Mouse (Mus musculus): ENCODE data around the gene Dhx8.

Gene Dhx8

DNA sequence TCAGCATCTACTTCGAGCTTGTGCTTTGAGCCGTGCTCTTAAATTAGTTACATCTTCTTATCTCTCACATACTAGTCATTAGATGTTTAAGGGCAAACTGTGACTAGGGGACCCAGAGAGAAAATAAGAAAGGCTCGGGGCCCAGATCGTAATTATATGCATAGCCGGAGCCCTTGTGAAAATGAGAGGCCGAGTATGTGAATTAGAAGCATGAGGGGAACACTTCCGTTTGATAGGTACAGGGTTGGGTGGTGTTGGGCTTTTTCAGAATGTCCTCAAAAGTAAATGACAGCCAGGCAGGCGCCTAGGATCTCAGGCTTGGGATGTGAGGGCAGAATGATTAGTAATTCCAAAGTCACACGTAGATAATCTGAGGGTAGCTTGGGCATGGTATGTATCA is 877 bp downstream of the Dhx8 start:
- DNase-seq (ENCODE audit: low read depth in 1 of 2, low spot score in 2 of 2), result no peak

DNA sequence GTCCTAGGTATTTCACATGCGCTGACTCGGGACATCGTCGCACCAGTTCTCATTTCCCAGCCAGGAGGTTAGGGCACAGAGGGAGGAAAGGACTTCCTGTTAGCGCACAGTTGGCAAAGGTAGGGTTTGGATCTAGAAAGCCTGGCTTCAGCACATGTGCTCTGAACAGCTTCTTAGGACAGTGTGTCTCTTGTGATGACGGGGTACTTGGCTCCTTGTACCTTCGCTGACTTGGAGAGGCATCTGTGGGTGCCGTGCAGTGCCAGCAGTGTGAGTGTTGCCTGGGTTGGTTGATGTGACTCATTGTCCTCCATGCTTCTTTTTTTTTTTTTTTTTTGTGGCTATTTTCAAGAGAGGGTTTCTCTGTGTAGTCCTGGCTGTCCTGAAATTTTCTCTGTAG is 23.9 kb downstream of the Dhx8 start:
- DNase-seq (ENCODE audit: low read depth in 1 of 2, low spot score in 2 of 2), result no peak

DNA sequence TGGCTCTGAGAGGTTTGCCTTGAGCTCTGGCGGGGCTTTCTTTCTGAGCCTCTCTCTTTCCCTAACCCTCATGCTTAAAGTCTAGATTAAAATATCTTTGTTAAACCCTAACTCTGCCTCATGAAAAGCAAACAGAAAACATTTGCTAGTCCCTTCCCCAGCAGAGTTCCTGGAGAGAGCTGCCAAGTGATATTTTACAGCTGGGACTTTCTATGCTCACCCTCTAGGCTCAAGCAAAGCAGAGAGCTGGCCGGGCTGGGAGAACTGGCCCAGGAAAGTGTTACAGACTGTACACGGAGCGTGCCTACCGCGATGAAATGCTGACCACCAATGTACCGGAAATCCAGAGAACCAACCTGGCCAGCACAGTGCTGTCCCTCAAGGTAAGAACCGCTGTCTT is 24.6 kb downstream of the Dhx8 start:
- DNase-seq (ENCODE audit: low read depth in 1 of 2, low spot score in 2 of 2), result no peak

DNA sequence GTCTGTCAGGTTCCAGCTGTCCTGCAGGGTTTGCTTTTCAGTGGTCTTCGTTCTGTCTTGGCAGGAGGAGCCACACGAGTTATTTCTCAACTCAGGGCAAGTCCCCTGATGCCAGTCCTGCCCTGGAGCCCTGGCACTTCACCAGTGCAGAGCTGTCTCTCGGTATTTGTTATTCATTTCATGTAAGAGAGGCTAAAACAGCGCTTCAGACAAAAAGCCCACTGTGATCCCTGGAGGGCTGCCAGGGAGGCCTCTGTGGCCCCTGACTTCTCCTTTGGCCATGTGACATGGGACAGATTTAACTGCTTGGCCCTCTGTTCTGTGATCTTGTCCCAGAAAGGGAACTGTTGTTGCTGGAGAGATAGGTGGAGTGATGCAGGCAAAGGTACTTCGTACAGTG is 25.7 kb downstream of the Dhx8 start:
- no peak for DNase-seq (ENCODE audit: low read depth in 1 of 2, low spot score in 2 of 2)

DNA sequence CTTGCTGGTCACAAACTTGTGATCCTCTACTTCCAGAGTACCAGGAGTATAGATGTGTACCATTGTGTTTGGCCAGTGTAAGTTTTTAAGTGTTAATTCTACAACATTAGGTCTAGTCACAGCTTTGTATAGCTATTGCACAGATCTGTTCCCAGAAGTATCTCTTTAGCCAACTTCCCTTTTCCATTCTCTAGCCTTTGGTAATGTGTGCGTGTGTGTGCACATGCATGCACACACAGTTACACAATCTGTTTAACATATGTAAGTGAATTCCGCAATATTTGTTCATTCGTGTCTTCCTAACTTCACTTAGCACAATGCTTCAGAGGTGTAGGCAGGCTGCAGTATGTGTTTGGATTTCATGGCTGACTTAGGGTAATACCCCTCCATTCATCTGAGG is 26.8 kb downstream of the Dhx8 start:
- DNase-seq (ENCODE audit: low read depth in 1 of 2, low spot score in 2 of 2), result no peak

DNA sequence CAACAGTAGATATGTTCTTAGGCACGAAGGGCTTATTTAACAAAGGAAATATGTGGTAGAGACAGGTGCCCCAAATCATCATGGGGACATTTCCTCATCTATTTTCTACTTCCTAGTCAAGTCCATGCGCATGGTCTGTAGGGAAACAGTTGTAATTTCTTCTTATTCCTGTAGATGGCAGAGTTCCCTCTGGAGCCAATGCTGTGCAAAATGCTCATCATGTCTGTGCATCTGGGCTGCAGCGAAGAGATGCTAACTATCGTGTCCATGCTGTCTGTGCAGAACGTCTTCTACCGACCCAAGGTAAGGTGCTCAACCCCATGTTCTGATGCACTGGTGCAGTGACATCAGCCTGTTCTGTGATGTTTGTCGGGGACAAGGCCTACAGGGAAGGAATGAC is 31.0 kb downstream of the Dhx8 start:
- no peak for DNase-seq (ENCODE audit: low read depth in 1 of 2, low spot score in 2 of 2)

DNA sequence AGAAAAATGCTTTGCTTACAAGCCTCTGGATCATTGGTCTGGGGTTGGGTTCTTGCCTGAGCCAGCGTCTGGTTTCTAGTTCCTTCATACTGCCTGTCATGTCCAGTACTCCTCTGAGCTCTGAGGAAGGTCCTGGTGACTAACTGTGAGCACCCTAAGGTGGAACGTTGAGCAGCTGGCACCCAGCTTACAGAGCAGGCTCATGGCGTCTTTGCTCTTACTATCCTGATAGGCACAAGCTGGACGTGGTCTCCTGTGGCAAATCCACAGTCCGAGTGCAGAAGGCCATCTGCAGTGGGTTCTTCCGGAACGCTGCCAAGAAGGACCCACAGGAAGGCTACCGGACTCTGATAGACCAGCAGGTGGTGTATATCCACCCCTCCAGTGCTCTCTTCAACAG is 31.8 kb downstream of the Dhx8 start:
- no peak for DNase-seq (ENCODE audit: low read depth in 1 of 2, low spot score in 2 of 2)

DNA sequence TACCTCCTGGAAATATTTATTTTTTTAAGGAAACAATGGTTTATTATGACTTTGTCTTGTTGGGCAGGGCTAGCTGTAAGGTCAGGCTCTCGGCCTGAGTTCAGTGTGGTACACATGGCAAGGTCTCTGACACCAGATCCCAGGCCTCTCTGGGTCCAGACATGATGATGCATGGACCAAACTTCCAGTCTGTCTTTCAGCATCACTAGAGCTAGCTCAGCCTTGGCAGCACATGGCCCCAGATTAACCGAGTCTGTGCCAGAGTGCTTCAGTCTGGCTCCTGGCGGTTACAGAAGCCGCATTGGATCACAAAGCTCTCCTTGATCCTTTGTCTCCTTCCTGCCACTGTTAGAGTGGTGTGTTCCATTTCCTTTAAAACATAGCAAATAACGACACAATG is 34.6 kb downstream of the Dhx8 start:
- DNase-seq (ENCODE audit: low read depth in 1 of 2, low spot score in 2 of 2), result no peak

DNA sequence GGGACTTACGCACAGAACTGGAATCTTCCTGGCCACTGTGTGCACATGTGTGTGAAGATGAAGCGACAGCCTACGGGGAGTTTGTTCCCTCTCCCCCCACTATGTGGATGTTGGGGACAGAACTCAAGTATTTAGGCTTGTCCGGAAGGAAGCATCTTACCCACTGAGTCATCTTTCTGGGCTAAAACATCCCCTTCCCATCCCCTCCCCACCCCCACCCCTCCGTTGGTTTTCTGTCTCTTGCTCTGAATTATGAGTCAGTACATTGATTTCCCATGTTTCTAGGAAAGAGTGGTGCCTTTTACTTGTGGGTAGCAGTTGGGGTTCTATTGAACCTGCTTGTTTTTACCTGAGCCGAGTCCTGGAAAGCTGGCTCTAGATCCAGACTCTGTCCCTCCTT is 36.0 kb downstream of the Dhx8 start:
- DNase-seq (ENCODE audit: low read depth in 1 of 2, low spot score in 2 of 2), result no peak

DNA sequence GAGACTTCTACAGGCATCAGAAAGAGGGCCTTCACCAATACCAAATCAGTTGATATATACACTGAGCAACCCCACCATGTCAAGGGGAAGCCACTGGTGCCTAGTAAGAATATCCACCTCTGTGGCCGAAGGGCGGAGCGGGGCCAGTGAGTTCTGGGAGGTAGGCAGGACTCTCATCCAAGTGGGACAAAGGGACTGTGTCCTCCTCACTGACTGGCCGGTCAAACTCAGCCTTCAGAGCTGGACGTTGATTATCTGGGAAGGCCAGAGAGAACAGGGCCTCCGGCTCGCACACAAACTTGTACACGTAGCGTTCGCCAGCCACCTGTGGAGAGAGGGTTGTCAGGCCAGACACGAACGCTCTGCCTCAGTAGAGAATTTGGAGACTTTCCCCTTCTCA is 37.5 kb downstream of the Dhx8 start:
- DNase-seq (ENCODE audit: low read depth in 1 of 2, low spot score in 2 of 2), result no peak

DNA sequence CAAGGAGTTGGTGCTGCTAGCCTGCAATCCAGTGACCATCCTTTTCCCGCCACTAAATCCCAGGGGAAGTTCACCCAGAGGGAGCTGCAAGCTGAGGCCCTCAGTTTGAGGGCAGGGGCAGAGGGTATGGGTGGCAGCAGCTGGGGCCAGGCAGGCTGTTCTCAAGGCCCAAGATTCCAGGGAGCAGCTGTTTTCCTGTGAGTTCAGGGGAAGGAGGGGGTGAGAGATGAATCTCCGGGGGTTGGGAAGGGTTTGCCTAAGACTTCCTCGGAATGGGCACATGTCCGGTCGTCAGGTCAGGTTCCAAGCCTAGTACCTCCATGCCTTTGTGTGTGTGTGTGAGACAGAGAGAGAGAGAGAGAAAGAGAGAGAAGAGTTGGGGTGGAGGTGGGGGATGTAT is 39.3 kb downstream of the Dhx8 start:
- no peak for DNase-seq (ENCODE audit: low read depth in 1 of 2, low spot score in 2 of 2)

DNA sequence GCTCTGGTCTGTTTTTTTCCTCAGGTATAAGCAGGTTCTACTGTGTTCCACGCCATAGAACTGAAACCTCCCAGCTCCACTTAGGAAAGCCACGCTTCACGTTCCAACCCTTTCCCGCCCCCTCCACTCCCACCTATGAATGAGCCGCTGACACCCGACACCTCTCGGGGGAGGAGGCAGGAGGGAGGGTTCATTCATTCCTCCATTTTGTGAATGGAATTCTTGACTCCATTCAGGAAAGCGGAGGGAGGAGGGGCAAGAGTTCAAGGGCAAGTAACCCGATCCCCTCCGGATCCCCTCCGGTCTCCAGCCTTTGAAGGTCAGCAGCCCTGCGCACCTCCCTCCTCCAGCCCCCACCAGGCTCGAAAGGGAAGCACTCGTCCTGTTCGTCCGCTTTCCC is 39.7 kb downstream of the Dhx8 start:
- DNase-seq (ENCODE audit: low read depth in 1 of 2, low spot score in 2 of 2), result no peak

DNA sequence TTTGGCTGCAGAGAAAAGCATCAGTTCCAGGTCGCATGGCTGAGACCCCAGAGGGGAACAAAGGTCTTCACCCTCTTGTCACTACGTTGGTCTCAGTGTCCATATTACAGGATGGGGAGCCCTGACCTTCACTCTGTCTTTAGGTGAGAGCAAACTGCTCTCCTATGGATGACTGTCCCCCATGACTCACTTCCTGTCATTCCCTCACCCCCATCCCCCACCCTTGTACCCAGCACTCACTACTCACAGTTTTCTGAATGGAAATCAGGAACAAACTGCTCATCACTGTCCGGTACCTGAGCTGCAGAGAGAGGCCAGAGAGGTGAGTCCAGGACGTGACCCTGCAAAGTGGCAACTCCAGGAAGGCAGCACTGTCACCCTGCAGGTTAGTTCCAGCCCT is 44.1 kb downstream of the Dhx8 start:
- DNase-seq (ENCODE audit: low read depth in 1 of 2, low spot score in 2 of 2), result no peak

DNA sequence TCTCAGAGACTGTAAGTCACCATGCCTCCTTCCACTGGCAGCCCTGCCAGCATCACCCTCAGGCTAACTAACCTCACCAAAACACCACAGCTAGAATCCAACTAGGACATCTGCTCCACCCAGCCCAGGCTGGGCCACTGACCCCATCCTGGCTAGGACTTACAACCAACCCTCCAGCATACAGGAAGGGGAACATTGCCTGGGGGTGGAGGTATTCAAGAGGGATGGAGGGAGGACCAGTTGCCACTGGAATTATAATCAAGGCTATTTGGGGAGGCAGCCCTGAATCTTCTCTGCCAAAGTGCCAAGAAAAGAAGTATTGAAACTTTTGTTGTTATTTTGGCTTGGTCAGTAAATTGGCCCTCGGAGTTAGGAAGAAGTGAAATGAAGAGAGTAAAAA is 50.4 kb downstream of the Dhx8 start:
- DNase-seq (ENCODE audit: low read depth in 1 of 2, low spot score in 2 of 2), result no peak

DNA sequence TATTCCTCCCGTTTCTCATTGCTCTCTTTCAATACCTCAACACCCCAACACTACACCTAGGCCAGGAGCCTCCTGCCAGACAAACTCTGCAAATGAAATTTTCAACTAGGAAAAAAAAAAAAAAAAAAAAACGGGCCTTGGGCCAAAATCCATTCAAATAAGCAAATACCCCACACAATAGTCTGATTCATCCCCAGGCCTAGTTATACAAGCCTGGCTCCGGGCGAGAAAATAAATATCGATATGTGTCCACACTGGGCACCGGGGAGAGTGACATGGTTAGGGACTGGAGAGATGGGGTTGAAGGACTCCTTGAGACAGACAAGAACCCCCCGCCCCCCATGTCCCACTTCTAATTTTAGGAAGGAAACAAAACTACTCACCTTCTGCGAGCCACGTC is 50.9 kb downstream of the Dhx8 start:
- DNase-seq (ENCODE audit: low read depth in 1 of 2, low spot score in 2 of 2), result no peak

DNA sequence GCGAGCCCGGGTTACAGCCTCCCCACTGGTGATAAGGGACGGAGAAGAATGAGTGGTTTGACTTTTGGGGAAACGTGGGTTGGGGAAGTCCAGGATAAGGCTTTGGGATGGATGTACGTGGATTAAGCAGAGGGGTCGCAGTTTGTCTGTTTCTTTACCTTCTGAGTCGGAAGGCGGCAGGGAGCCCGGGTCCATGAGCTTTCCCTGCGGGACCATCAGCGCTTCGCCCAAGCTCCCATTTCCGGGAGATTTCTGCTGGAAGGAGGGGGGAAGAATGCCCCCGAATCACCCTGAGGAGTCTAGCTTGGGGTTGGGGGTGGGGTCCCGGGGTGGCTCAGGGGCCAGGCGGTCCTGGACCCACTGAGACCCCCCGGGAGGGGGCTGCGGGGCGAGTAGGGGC is 51.4 kb downstream of the Dhx8 start:
- DNase-seq (ENCODE audit: low read depth in 1 of 2, low spot score in 2 of 2), result no peak

DNA sequence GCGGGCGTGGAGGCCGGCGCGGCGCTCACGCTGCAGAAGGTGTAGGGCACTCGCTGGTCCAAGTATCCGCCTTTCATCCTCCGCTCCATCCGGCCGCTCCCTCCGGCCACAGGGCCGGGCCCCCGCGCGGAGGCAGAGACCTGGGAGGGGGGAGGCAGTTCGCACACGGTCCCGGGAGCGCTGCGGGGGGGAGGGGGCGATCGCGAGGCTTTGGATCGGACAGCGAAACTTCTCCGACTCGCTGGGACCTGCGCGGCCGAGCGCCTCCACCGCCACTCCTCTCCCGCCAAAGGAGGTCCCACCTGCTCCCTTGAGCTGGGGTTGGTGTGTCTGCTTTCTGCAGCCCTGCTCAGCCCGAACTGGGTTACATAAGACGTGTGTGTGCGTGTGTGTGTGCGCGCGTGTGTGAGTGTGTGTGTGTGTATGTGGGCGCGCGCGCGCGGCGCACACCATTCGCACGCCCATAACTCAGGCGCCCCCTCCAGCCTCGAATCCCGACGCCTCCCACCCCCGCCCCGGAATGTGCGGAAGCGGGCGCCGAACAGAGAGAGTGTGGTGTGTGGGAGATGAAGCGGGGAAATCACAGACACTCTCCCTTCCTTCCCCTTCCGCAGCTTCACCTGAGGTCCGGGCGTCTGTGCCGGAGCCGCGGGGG is 51.9 kb downstream of the Dhx8 start:
- DNase-seq (ENCODE audit: low read depth in 1 of 2, low spot score in 2 of 2), result no peak

DNA sequence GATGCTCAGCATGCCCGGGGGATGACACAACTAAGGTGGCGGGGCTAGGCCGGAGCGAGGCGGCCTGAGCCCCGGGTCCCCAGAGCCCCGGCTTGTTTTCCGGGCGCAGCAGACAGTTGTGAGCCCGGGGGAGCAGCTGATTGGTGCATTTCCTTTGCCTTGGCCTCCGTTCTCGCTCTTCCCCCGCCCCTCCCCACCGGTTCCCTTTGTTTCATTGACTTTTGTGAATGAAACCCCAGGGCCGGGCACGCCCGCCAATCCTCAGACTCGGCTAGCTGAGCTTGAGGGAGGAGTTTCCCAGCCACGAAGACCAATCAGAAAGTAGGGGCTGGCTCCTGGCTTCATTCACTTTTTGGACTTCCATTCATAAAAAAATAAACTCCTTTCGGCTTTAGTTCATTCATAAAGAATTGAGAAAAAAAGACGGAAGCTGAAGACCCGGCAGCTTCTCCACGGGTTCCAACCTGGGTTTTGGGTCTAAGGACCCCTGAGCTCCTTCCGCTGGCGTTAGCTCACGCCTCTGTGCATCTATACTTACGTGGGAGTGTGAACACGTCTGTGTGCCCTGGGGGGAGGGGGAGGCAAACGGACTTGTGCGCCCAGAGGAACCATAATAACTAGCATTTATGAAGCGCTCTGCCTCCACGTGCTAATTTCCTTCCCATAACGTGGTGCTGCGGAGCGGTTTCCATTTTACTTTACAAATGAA is 52.6 kb downstream of the Dhx8 start, which contains the start of gene Etv4:
Gene Etv4 (minus strand): TSS at position 229 of the 709 bp plus-strand sequence.
- peak; percentile 24 to 46 for DNase-seq (ENCODE audit: low read depth in 1 of 2, low spot score in 2 of 2)

DNA sequence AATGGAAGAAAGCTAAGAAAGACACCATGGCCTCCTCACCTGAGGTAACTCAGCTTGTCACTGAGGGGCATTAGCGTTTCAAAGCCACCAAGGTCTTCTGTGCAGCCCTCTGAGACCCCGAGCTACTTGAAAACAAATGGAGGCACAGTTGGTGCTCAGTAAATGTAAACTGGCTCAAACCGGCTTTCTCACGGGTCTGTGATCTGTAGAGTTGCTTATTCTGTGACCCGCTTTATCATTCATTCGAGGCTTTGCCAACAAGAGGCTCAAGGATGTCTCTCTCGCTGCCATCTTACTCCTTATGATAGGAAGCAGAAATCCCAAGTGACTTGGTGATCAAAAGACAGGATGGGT is 53.1 kb downstream of the Dhx8 start:
- DNase-seq (ENCODE audit: low read depth in 1 of 2, low spot score in 2 of 2), result no peak

DNA sequence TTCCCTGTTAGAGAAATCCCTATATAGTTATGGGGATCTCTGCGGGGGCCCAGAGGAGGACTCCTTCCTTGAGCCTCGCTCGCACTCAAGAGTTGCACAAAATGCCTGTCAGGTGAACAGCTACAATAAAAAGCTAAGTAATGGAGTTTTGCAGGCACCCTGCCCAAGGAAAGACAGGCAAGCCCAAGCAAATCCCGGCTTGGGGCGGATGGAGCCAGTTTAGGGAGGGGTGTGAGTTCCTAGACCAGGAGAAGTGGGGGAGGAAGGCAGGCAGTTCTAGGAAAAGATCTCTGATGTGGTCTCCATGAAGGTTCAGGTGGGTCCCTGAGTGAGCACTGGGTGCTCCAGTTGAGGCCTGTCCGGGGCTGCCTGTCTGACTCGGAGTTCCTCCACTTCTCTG is 53.9 kb downstream of the Dhx8 start:
- no peak for DNase-seq (ENCODE audit: low read depth in 1 of 2, low spot score in 2 of 2)

DNA sequence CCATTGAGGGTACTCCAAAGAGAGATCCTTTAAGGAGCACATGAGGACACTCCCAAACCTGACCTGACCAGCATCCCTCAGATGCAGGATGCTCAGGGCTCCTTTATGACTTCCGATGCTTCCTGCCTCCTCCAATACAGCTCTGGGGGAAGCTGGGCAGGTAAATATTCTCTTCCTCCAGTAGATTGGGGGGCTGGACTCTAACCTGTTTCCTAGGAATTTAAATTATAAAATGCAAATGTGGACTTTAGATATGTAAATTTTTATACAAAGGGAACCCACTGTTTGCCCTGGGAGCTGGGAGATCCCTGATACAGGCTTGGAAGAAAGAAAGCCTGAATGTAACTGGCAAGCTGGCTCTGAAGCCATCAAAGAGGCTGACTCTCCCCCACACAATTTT is 54.7 kb downstream of the Dhx8 start:
- no peak for DNase-seq (ENCODE audit: low read depth in 1 of 2, low spot score in 2 of 2)

DNA sequence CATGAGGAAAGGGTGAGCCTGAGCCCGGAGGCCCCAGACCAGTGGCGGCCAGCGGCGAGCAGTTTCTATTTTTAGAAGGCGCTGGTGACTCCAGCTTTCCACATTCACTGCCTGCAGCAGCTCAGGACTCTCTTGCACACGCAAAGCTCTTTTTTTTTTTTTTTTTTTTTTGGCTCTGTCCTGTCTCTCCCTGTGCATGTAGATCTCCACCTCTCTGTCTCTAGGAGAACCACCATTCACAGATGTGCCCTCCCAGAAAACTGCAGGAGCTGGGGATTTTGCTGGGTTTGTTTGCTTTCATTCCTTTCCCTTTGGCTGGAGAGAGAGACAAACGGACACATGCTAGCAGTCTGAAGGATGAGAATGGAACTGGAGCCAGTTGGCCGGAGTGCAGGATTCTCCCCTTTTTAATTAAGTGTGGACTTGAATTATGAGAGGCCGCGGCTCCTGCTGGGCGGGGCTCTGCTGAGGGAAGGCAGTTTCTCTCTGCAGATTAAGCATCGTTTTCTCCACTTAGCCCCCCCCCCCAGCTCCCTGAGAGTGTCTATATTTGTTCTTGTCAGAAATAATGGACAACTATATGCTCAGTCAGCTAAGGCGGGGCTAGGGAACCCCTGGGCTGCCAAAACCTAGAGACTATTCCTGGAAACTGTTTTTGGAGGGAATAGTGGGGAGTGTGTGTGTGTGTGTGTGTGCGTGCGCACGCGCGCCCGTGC is 58.2 kb downstream of the Dhx8 start:
- DNase-seq (ENCODE audit: low read depth in 1 of 2, low spot score in 2 of 2), result no peak

DNA sequence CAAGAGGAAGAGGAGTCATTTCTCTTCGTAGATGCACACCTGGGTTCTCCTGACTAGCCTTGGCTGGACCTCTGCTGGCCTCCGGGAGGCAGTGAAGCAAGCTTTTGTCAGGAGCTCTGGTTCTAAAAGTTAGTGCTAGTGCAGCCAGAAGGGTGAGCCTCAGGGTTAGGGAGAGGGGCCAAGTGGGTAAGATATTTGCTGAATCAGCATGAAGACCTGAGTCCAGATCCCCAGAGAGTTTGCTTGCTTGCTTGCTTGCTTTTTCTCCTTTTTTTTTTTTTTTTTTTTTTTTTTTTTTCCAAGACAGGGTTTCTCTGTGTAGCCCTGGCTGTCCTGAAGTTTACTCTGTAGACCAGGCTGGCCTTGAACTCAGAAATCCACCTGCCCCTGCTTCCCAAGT is 64.6 kb downstream of the Dhx8 start:
- DNase-seq (ENCODE audit: low read depth in 1 of 2, low spot score in 2 of 2), result no peak
